Mouse (Mus musculus) 416B (cell line): ENCODE measurements around the gene Parn.

Source experiments
- DNase-seq: peaks from one replicate; pipeline ENCODE4 v3.0.0; 2011; ENCODE audit warnings: low read depth

The Parn gene

DNA sequence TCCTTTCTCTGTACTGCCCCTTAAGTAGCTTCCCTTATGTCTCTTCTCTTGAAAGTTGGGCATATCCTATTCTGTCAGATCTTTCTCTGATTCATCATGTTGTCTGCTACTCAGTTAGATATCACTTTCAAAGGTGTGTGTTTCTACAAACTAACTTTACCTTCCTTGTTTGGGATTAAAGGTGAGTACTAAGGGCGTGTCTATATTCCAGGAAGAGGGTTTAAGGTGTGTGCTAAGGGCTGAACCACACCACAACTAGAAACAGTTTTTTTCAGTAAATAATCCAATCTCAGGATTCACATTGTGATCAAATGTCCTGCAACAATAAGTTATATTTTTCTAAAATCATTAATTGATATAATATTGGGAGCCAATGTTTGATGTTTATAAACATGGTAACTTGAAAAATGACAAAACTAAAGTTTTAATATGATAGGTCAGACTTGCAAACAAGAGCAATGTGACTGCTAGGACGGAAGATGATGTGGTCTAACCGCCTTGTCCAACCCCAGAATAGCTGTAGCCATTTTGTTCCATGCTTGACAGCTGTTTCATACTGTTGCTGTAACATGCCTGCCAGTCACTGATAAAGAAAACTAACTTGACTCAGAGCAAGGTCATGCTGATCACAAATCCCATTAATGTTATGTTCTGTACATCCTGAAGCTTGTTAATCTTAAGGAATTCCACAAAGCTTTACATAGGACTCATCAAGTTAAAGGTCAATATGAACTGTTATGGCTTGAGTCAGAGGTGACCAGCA lies 46.0 kb downstream of the Parn start:
- peak; percentile 26 for DNase-seq

DNA sequence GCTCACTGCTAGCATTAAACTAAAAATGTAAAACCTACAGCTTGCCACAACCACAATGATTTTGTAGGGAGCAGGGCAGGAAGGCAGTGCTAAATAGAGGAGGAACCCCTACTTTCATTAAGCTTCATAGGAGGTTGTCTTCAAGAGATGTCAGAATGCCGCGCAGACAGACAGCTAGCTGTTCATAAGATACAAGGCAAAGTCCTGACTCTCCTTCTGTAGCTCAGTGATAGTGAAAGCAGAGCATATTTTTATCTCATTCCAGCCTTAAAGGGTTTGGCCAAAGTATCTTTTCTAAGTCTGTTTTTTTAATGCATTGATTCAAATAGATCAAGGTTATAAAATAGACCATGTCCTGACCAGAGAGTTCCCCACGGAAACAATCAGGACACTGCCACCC lies 47.8 kb downstream of the Parn start:
- no peak for DNase-seq

- no peak for DNase-seq
These were observed 52.7 kb downstream of the Parn start for GRCm38 (mm10) chr16:13615276-13615675.

- DNase-seq, result no peak
These were observed 55.4 kb downstream of the Parn start for GRCm38 (mm10) chr16:13612571-13612970.

GRCm38 (mm10) chr16:13612058-13612457 lies 55.9 kb downstream of the Parn start:
- DNase-seq, result no peak

- DNase-seq, result no peak
These were observed 56.6 kb downstream of the Parn start for GRCm38 (mm10) chr16:13611399-13611798.

DNA sequence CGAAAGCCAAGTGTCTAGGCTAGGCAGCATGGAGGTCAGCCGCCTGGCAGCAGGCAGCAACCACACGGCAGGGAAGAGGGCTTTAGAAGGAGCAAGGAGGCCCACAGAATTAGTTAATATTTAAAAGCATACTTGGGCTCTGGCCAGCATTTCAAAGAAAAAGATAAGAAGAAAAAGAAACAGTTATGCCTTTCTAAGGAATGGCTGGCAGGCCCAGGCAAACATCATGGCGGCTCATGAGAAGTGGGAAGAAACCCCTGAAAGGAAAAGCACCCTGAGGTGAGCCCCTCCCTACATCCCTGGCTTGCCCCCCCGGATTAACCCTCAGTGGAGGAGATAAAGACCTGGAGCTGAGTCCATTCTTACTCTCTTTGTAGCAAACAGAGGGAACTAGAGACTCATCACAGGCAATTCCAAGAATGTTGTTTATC lies 57.0 kb downstream of the Parn start:
- no peak for DNase-seq

DNA sequence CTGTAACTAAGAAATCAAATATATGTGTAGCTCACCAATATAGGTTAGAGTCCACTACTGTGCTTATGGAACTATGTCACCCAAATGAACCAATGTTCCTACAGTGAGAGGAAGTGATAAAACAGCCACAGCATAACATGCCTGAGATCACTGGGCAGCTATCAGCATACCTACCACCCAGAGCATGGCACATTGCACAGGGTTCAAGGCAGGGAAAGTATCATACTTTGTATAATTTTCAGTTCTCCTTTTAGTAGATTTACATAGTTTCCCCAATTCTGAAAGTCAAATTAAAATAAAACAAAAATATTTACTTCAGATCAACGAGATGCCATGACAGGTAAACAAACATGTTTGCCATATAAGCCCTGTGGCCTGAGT lies 59.3 kb downstream of the Parn start:
- DNase-seq, result no peak

DNA sequence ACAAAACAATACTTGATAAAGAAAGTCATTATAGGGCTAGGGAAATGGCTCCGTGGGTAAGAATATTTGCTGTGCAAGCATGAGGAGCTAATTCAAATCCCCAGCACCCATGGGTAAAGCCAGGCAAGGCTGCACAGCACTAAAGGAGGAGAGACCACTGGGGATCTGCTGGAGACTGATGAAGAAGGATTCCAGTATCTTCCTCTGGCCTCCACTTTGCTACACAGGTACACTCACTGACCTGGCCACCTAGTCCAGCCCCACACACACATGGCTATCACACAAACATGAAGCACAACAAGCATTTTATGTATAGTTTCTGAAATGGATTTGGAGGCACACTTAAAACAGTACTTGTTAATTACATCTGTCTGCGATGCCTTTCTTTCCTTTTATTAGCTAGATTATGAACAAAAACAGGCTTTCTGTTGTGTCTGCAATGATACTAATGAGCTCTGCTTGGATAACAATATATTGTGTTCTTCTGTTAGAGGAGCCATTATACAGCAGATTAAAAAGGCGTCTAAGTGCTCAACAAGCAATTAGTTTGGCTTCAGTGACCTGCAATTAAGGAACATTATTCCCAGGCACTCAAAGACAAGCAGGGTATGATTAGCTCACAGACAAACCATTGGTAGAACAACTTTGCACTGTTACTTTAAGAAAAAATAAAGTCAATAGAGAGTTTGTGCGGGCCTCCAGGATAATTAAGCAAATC lies 59.8 kb downstream of the Parn start:
- DNase-seq, result no peak

DNA sequence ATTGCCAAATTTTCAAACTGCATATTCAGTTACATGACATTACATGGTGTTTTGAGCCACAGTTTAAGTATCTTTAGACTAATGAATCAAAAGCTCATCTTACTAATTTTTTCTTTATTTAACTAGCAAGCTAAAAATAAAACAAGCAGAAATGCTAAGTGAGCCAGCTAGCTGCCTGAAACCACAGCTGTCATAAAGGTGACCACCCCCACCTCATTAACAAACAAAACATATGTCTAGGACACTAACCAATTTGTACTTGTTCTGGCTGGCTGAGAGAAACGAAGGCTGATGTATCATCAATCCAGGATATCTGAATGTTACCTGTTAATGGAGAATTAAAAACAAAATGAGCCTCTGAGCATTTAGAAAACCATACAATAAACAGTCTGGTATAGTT lies 65.2 kb downstream of the Parn start:
- no peak for DNase-seq

DNA sequence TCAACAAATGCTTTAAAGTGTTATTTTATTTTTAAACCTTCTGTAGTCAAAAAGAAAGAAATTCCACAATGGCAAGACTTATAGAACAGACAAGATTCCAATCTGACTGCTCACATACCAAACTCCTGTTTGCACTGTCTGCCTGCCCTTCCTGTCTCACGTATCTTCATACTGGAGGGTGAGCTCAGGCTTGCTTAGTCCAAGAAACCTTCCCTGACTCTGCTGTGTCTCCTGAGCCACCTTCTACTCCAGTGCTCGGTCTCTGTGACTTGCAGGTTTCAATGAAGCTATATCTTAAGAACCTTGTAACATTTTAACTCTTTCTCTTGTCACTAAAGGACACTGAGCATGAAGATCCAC lies 78.9 kb downstream of the Parn start:
- no peak for DNase-seq

GRCm38 (mm10) chr16:13588182-13589048 lies 79.6 kb downstream of the Parn start:
- no peak for DNase-seq

DNA sequence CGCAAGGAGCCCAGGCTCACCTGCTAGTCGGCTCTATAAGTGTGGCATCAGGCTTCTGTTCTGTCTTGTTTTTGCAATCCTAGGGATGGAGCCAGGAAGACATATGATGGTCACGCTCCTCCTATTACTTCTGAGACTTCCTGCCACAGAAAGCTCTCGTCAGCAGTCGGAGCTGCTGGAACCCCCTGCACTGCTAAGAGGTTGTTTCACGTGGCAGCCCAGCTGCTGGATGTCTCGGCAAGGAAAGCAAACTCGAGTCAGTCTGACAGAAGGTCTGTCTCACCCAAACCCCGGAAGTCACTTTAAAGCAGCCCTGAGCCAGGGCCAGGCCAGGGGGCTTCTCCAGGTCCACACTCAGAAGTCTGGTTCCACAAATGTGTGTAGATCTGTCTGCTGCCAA lies 82.7 kb downstream of the Parn start:
- DNase-seq, result no peak

DNA sequence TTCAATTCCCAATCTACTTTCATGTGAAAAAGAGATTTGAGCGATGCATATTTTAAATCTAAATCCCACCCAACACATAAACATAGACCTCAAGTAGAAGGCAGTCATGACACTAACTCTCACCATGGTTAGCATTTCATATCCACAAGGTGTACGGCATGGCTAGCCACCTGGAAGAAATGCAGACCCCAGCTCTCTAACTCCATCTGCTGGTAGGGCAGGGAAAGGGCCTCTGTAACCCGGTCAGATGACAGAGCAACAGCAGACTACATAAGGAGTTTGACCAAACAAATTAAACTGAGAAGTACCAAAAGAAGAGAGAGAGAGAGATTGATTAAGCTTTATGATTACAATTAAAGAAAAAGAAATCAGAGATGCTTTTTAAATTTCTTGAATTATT lies 87.2 kb downstream of the Parn start:
- peak; percentile 11 for DNase-seq

- DNase-seq, result no peak
These were observed 88.0 kb downstream of the Parn start for GRCm38 (mm10) chr16:13580016-13580415.

DNA sequence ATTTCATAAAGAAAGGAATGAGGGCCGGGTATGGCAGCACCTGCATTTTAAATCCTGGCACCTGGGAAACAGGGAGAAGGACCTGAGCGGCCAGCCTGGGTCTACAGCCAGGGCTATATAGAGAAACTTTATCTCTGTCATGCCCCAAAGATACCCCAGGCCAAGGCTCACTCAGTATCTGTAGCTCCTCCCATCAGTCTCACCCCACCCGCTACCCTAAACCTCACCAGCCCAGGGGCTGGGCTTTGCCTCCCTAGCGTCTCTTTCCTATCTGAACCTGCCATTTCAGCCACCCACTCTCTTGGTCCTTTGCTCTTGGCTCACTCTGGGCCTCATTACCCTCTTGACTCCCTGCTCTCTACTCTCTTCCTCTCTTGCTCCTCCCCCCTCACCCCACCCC lies 92.7 kb downstream of the Parn start:
- no peak for DNase-seq

- peak; percentile 18 for DNase-seq
These were observed 99.7 kb downstream of the Parn start for GRCm38 (mm10) chr16:13568280-13568679.

DNA sequence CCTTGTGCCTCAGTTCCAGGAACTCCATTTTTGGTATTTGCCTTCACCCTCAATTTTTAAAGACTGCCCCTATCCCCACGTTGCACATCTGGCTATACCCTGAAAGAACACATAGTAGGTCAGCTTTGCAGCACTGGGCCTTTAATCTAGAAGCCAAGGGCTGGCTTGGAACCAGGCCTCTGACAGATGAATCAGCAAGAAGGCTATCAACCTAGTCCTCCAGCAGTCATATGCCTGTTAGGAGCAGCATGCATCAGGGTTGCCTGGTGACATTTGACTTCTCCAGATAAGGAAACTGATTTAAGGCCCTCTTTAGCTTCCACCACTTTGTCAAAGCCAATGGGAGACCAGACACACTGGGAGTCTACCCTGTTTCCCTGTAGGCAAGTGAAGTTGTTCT lies 100.4 kb downstream of the Parn start:
- no peak for DNase-seq

DNA sequence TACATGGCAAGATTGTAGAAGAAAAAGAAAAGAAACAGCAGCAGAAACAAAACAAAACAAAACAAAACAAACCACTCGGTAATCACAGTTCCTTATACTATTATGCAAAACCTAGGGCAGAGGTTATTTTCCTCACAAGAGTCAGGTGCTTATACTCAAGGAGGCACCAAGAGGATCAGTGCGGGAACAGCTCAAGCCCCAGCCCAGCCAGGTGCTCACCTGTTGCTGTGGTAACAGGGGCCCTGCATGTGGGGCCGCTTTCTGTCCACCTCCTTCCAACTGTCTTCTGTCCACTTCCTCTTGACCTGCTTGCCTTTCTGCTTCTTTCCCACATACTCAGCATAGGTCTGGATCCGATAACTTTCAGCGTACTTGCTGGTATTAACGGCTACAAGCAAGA lies 101.6 kb downstream of the Parn start:
- no peak for DNase-seq

- no peak for DNase-seq
These were observed 102.7 kb downstream of the Parn start for GRCm38 (mm10) chr16:13565291-13565690.

DNA sequence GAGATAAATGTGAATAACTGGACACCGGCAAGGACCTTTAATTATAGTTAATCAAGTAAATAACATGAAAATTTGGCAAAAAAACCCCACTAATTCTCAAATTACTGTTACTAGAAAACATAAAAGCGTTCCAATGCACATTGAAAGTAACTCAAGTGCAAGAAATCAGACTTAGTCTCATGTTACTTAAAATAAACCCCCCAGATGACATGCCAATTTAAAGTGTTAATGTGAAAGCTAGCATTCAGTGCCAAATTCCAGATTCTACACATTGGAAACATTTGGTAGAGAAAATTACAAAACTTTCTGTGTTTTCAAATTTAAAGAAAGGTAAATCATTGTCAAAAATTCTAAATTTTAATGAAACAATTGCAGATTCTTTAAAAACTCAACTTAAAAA lies 110.2 kb downstream of the Parn start:
- no peak for DNase-seq

DNA sequence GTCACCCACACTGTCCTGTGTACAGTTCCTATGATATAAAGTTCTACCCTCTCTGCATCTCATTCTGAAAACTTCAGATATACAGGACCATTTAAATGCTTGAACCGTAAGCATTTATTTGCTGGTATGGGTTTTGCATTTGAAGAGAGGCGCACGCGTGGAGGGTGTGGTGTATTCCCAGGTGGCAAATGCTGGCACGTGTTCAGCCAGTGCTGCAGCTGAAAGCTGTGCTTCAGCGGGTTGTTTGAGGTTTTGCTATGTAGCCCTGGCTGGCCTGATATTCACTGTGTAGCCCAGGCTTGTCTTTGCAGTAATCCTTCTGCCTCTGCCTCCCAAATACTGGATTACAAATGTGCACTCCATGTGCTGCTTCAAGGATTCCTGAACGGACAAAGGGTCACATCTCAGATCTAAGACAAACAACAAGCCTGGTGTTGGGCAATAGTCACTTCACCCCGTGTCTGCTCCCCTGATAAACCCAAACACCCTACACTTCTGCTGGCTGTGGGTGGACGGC lies 111.0 kb downstream of the Parn start:
- DNase-seq, result no peak

GRCm38 (mm10) chr16:13556446-13556845 lies 111.5 kb downstream of the Parn start:
- DNase-seq, result no peak
